Mouse (Mus musculus) embryonic fibroblast, embryonic 13.5 days (primary cell): ENCODE measurements around the gene Tgm6.

Experiments used
- CTCF ChIP-seq: IDR thresholded peaks from 2 replicates; pipeline ENCODE4 v1.5.1; 2011; ENCODE audit warnings: mild to moderate bottlenecking, control low read depth, low read length, moderate library complexity, borderline replicate concordance; ENCODE audit not compliant: insufficient read depth
- POLR2A ChIP-seq: IDR thresholded peaks from 2 replicates; pipeline ENCODE4 v1.6.1; 2011; ENCODE audit warnings: low read depth, mild to moderate bottlenecking, control low read depth, low read length, moderate library complexity

- TF ChIP-seq POLR2A (no peak), CTCF (no peak)
Observed at GRCm38 (mm10) chr2:130068228-130068627, 44.0 kb upstream of the Tgm6 start.
